Mouse (Mus musculus) spleen, adult 2 months (tissue): Measurements from ENCODE around the gene Lce1a2. TPM values are rescaled to one million over a fixed set of nuclear protein-coding genes. Genes with fewer than 3 reads are reported as not detected.
"Not testable (repeated sequence)": the region's sequence is repeated elsewhere in the genome, so short reads cannot be mapped to it uniquely, and the experiment has no call there.

Experiments
- DNase-seq, 2 experiments: peaks; one replicate each; pipeline versions ENCODE4 v3.0.0 to v3.0.0-alpha.2; 2012 to 2021; ENCODE audit warnings: low spot score in 2 of 2, low read depth in 1 of 2
- H3K27ac ChIP-seq: fragments of 200-500 bp; 2 replicates; pipeline ENCODE4 v1.5.1; 2012; ENCODE audit warnings: low read length, inconsistent platforms; ENCODE audit not compliant: insufficient read depth
- H3K27me3 ChIP-seq: fragments of 200-500 bp; 2 replicates; pipeline ENCODE4 v1.6.1; 2012; ENCODE audit warnings: mild to moderate bottlenecking, moderate library complexity, low read length, inconsistent platforms; ENCODE audit not compliant: control insufficient read depth, insufficient read depth
- H3K36me3 ChIP-seq: fragments of 200-500 bp; 2 replicates; pipeline ENCODE4 v1.6.1; 2012; ENCODE audit warnings: mild to moderate bottlenecking, low read length, inconsistent platforms; ENCODE audit not compliant: control insufficient read depth, insufficient read depth
- H3K4me1 ChIP-seq: fragments of 200-500 bp; 2 replicates; pipeline ENCODE4 v1.6.1; 2011; ENCODE audit warnings: inconsistent platforms; ENCODE audit not compliant: control insufficient read depth, insufficient read depth, insufficient read length
- H3K4me3 ChIP-seq: fragments of 200-500 bp; 2 replicates; pipeline ENCODE4 v1.5.1; 2011; ENCODE audit warnings: mild to moderate bottlenecking, inconsistent platforms; ENCODE audit not compliant: insufficient read depth, insufficient read length; ENCODE audit errors: extremely low read depth
- CTCF ChIP-seq: fragments of 200-500 bp; IDR thresholded peaks from 2 replicates; pipeline ENCODE4 v1.5.1; 2011; ENCODE audit warnings: mild to moderate bottlenecking, inconsistent platforms; ENCODE audit not compliant: insufficient read depth, insufficient read length, insufficient replicate concordance; ENCODE audit errors: extremely low read depth
- POLR2A ChIP-seq: fragments of 200-500 bp; IDR thresholded peaks from 2 replicates; pipeline ENCODE4 v1.6.1; 2011; ENCODE audit warnings: low read depth, low read length, inconsistent platforms
- WGBS: fragments of 180-500 bp; shearing (Covaris S2); methylation state at CpG from one replicate; pipeline ENCODE4 v1.1.7; 2018; 5-methylcytosine and 5-hydroxymethylcytosine counted together
- polyA plus RNA-seq: library from polyadenylated mRNA; depleted of rRNA; stranded (reverse); fragments of >200 nt; gene quantifications from 2 replicates; pipeline ENCODE4 v1.2.3, GENCODE M21; 2012; rRNA removed

The Lce1a2 gene
- polyA plus RNA-seq, result not detected in 2 replicates

DNA sequence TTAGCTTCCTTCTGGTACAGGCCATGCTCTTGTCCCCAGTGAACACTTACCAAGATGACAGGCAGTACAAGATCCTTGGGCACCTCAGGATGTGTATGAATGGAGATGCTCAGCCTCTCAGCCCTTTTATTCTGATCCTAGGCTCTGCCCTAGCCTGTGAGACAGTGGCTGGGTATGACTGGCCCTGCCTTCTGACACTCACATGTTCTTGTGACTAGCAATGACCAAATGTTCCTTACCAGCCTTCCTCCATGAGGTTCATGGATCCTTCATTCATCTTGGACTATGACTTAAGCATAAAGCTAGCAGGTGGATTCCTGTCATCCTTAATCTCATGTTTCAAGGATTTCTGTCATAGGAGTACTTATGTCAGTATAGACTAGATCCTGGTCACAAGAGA lies at the start of gene Lce1a2:
Gene Lce1a2, minus strand, starts transcription at position 101 of the 400 bp plus-strand sequence.
- H3K4me3 ChIP-seq, result no peak within 1 kb of the TSS
- no peaks in the 10 kb centered on the region for H3K27me3 ChIP-seq
- no peak within 1 kb of the TSS for H3K27ac ChIP-seq
- DNase-seq, result no peak
- TF ChIP-seq CTCF, result no peak
- no peak for TF ChIP-seq POLR2A
- no peaks in the 10 kb centered on the region for H3K4me1 ChIP-seq
- H3K36me3 ChIP-seq, result no peaks in the 10 kb centered on the region

DNA sequence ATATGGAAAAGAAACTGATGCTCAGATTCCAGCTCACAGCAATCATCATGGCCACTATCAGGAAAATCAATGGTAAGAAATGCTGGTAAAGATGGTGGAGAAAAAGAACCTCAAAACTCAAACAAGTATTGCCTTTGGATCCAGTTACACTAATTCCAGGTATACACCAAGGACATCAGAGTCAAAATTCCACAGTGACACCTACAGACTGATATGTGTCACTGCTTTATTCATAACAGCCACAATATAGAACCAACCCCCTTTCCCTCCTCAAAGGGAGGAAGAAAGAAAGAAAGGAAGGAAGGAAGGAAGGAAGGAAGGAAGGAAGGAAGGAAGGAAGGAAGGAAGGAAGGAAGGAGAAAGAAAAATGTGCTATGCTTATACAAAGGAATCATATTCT lies 45.0 kb upstream of the Lce1a2 start:
- no peak for DNase-seq
- TF ChIP-seq CTCF (no peak), POLR2A (no peak)
- Histone ChIP-seq H3K27me3 (no peaks in the 10 kb centered on the region), H3K4me1 (no peaks in the 10 kb centered on the region), H3K36me3 (no peaks in the 10 kb centered on the region), H3K27ac (no peak overlapping the region), H3K4me3 (no peak overlapping the region)

DNA sequence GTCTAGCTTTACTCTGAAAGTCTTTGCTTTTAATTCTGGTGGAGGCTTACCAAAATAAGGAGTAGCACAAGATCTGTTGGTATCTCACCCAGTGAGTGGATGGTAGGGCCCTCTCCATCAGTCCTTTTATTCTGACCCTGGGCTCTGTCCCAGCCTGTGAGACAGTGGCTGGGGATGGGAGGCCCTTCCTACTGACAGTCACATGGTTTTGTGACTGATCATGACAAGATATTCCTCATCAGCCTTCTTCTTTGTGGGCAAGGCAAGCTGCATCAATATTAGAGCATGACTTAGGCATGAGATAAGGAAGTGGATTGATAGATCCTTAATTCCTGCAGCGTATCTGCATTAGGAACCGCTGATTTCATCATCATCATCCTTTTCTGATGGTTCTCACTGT lies 38.9 kb upstream of the Lce1a2 start, which contains the start of gene Lce1e:
Gene Lce1e, minus strand, starts transcription at position 101 of the 400 bp plus-strand sequence.
- no peaks in the 10 kb centered on the region for H3K27me3 ChIP-seq
- DNase-seq, result no peak
- no peaks in the 10 kb centered on the region for H3K4me1 ChIP-seq
- WGBS, result 78% methylated on average over 2 of the region's 2 CpGs
- H3K36me3 ChIP-seq, result no peaks in the 10 kb centered on the region
- H3K27ac ChIP-seq, result no peak within 1 kb of the TSS
- no peak within 1 kb of the TSS for H3K4me3 ChIP-seq
- TF ChIP-seq CTCF (no peak), POLR2A (no peak)

DNA sequence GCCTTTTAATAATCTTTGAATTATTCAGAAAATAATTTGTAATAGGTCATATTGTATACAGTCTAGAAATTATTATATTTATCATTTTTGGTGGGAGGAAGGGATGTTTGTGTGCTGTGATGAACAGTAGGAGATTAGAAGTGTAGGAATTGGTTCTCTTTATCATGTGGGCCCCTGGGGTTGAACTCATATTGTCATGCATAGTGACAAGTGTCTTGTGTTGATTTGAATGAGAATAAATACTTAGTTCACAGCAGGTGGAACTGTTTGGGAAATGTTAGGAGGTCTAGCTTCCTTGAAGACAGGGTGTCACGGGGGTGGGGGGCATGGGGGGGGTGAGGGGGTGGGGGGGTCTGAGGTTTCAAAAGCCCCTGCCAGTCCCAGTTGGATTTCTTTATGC lies 24.5 kb upstream of the Lce1a2 start:
- 25% methylated on average over 1 of the region's 1 CpGs for WGBS
- H3K27ac ChIP-seq, result no peak overlapping the region
- H3K4me3 ChIP-seq, result no peak overlapping the region
- H3K27me3 ChIP-seq, result no peaks in the 10 kb centered on the region
- DNase-seq, result no peak
- TF ChIP-seq CTCF (no peak), POLR2A (no peak)
- H3K4me1 ChIP-seq, result no peaks in the 10 kb centered on the region
- no peaks in the 10 kb centered on the region for H3K36me3 ChIP-seq

DNA sequence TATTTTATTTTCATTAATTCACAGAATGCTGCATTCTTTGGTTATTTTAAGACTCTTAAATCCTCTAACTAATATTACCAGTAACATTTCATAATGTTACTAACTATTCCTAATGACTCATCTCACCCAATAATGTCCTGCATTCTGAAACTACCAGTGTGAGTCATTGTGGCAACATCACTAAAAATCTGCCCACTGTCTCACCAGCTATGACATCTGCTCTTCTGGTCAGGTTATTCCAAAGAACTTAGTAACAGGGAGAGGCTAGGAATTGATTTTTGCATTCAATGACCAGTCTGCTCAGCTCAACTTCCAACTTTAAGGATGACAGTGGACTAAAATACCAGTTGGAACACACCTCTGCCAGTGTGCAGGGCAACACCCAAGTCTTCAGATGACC lies 21.6 kb upstream of the Lce1a2 start:
- Histone ChIP-seq H3K4me3 (no peak overlapping the region), H3K36me3 (no peaks in the 10 kb centered on the region), H3K27me3 (no peaks in the 10 kb centered on the region), H3K27ac (no peak overlapping the region), H3K4me1 (no peaks in the 10 kb centered on the region)
- TF ChIP-seq CTCF (no peak), POLR2A (no peak)
- DNase-seq, result no peak

DNA sequence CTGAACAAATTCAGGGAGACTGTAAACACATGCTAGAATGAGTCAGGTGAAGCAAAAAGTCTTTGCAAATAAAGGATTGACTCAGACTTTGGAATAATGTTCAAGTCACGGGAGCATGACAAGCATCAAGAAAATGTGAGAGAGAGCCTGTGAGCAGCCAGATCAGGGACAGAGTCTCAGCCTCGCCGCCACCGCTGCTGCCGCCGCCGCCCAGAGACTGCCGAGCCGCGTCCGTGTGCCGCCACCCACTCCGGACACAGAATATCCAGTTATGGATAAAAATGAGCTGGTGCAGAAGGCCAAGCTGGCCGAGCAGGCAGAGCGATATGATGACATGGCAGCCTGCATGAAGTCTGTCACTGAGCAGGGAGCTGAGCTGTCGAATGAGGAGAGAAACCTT lies 19.0 kb upstream of the Lce1a2 start:
- 84% methylated on average over 16 of the region's 16 CpGs for WGBS
- H3K36me3 ChIP-seq, H3K27ac ChIP-seq, H3K4me3 ChIP-seq, H3K4me1 ChIP-seq, H3K27me3 ChIP-seq: not testable (repeated sequence)
- peak in 1 of 2 experiments; percentile 14 for DNase-seq

DNA sequence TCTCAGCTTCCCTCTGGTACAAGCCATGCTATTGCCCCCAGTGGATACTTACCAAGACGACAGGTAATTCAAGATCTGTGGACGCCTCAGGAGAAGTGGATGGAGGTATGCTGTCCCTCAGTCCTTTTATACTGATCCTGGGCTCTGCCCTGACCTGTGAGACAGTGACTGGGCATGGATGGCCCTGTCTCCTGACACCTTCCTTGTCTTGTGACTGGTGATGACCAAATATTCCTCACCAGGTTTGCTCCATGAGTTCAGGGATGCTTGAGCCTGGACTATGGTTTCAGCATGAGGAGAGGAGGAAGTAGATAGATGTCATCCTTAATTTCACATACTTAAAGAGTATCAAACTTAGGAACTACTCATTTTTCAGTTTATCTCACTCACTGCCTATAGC lies 17.0 kb upstream of the Lce1a2 start, which contains the start of gene Lce1d:
Gene Lce1d, minus strand, starts transcription at position 101 of the 400 bp plus-strand sequence.
- TF ChIP-seq CTCF (no peak), POLR2A (no peak)
- no peak within 1 kb of the TSS for H3K27ac ChIP-seq
- no peaks in the 10 kb centered on the region for H3K27me3 ChIP-seq
- DNase-seq, result no peak
- H3K36me3 ChIP-seq, result no peaks in the 10 kb centered on the region
- H3K4me3 ChIP-seq, result no peak within 1 kb of the TSS
- 65% methylated on average over 2 of the region's 2 CpGs for WGBS
- no peaks in the 10 kb centered on the region for H3K4me1 ChIP-seq
